Mouse (Mus musculus) olfactory bulb, adult 2 months (tissue): Measurements from ENCODE around the gene Ankef1. TPM values are rescaled to one million over a fixed set of nuclear protein-coding genes. Genes with fewer than 3 reads are reported as not detected.

ENCODE experiments used
- H3K27ac ChIP-seq: fragments of 200-500 bp; 2 replicates; pipeline ENCODE4 v1.5.1; 2012; ENCODE audit warnings: low read depth, low read length; ENCODE audit not compliant: insufficient read depth
- H3K4me1 ChIP-seq: fragments of 200-500 bp; 2 replicates; pipeline ENCODE4 v1.6.1; 2012; ENCODE audit warnings: low read length; ENCODE audit not compliant: control insufficient read depth, insufficient read depth
- H3K4me3 ChIP-seq: fragments of 200-500 bp; 2 replicates; pipeline ENCODE4 v1.5.1; 2012; ENCODE audit warnings: mild to moderate bottlenecking, low read depth, low read length, moderate library complexity; ENCODE audit not compliant: insufficient read depth
- CTCF ChIP-seq: fragments of 200-500 bp; IDR thresholded peaks from 2 replicates; pipeline ENCODE4 v1.5.1; 2012; ENCODE audit warnings: low read depth, mild to moderate bottlenecking, low read length, moderate library complexity; ENCODE audit not compliant: insufficient read depth
- POLR2A ChIP-seq: fragments of 200-500 bp; IDR thresholded peaks from 2 replicates; pipeline ENCODE4 v1.6.1; 2012; ENCODE audit warnings: mild to moderate bottlenecking, low read depth, low read length, moderate library complexity; ENCODE audit not compliant: insufficient read depth
- WGBS: fragments of 180-500 bp; shearing (Covaris S2); methylation state at CpG from one replicate; pipeline ENCODE4 v1.1.7; 2018; 5-methylcytosine and 5-hydroxymethylcytosine counted together
- polyA plus RNA-seq: library from polyadenylated mRNA; stranded (reverse); fragments of >200 nt; gene quantifications from 2 replicates; pipeline ENCODE4 v1.2.4, GENCODE M21; 2012; ENCODE audit warnings: low replicate concordance; ENCODE audit not compliant: missing spikeins, insufficient read depth, insufficient read length

Ankef1 gene
- not detected in 2 replicates for polyA plus RNA-seq

GRCm38 (mm10) chr2:136501651-136502050 lies at the start of gene Ankef1:
Ankef1 (plus strand) TSS chr2:136501910.
- no peak for TF ChIP-seq CTCF
- TF ChIP-seq POLR2A = no peak
- H3K27ac ChIP-seq = no peak within 1 kb of the TSS
- H3K4me1 ChIP-seq = no peaks in the 10 kb centered on the region
- H3K4me3 ChIP-seq = no peak within 1 kb of the TSS
- 97% methylated on average over 1 of the region's 1 CpGs for WGBS

- WGBS = 66% methylated on average over 2 of the region's 2 CpGs
- no peaks in the 10 kb centered on the region for H3K4me1 ChIP-seq
- no peak overlapping the region for H3K27ac ChIP-seq
- TF ChIP-seq CTCF (no peak), POLR2A (no peak)
- H3K4me3 ChIP-seq = no peak overlapping the region
Measured at GRCm38 (mm10) chr2:136456468-136456867, 45.2 kb upstream of the Ankef1 start.

DNA sequence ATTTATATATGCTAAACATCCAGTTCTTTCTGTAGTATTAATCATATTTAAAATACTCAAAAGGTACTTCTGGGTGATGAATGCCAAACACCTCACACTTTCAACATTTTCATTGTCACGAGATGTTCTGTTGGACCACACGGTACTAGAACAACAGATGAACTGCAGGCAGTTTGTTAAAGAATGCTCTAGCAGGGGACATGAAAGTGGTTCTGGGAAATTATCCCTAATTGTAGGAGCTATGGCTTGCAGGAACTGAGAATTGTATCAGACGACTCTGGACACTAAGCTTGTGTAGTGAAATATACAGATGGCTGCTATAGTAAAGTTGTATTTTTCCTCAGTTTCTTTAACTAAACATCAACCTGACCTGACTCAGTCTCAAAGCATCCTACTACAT lies 44.8 kb upstream of the Ankef1 start:
- WGBS = 88% methylated on average over 3 of the region's 3 CpGs
- Histone ChIP-seq H3K4me3 (no peak overlapping the region), H3K4me1 (no peaks in the 10 kb centered on the region), H3K27ac (no peak overlapping the region)
- no peak for TF ChIP-seq CTCF
- no peak for TF ChIP-seq POLR2A

DNA sequence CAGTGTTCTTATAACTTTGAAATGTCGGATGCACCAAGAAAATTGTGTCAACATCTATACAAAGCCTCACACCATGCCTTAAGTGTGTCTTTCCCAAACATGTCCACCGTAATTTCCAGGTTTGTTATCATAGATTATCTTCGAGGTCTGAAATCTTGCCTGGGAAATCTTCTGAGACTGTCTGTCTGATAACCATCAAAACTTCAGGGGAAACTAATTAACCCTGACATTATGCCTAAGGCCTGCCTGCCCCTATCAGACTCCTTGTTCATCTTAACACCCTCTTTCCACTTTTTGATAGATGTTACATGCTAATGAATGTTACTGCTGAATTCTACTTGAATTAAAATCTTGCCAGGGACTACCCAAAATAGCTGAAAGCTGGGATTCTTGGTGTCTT lies 24.1 kb upstream of the Ankef1 start:
- no peaks in the 10 kb centered on the region for H3K4me1 ChIP-seq
- H3K4me3 ChIP-seq = no peak overlapping the region
- 75% methylated on average over 3 of the region's 3 CpGs for WGBS
- no peak overlapping the region for H3K27ac ChIP-seq
- no peak for TF ChIP-seq CTCF
- no peak for TF ChIP-seq POLR2A

- H3K4me1 ChIP-seq = no peaks in the 10 kb centered on the region
- no peak overlapping the region for H3K27ac ChIP-seq
- H3K4me3 ChIP-seq = no peak overlapping the region
- 85% methylated on average over 5 of the region's 5 CpGs for WGBS
- no peak for TF ChIP-seq CTCF
- TF ChIP-seq POLR2A = no peak
Measured at GRCm38 (mm10) chr2:136482269-136482668, 19.4 kb upstream of the Ankef1 start.

- TF ChIP-seq POLR2A (no peak), CTCF (no peak)
- H3K4me3 ChIP-seq = no peak overlapping the region
- no peak overlapping the region for H3K27ac ChIP-seq
- WGBS = 92% methylated on average over 3 of the region's 3 CpGs
- H3K4me1 ChIP-seq = no peaks in the 10 kb centered on the region
Measured at GRCm38 (mm10) chr2:136483058-136483457, 18.7 kb upstream of the Ankef1 start.

DNA sequence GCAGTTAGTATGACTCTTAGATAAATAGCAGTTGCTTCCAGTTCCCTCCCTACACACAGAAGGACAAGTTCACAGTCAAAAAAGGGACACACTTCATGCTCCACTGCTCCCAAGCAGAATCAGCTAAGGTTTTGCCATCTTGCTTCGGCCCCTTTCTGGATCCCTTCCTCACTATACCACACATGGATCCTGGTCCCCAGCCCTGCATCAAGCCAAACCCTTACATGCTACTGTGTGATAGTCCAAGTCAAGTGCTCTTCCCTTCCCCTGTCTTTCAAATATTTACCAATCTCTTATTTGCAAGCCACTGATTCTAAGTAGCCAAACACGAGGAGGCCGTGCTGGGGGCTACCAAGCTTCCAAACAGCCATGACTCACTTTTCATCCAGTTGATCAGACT lies 16.8 kb upstream of the Ankef1 start:
- TF ChIP-seq CTCF (no peak), POLR2A (no peak)
- H3K4me3 ChIP-seq = no peak overlapping the region
- no peak overlapping the region for H3K27ac ChIP-seq
- no peaks in the 10 kb centered on the region for H3K4me1 ChIP-seq
- WGBS = 61% methylated on average over 3 of the region's 3 CpGs

- TF ChIP-seq CTCF (no peak), POLR2A (no peak)
- no peaks in the 10 kb centered on the region for H3K4me1 ChIP-seq
- no peak overlapping the region for H3K4me3 ChIP-seq
- H3K27ac ChIP-seq = no peak overlapping the region
- 95% methylated on average over 1 of the region's 1 CpGs for WGBS
Measured at GRCm38 (mm10) chr2:136485401-136485800, 16.3 kb upstream of the Ankef1 start.

DNA sequence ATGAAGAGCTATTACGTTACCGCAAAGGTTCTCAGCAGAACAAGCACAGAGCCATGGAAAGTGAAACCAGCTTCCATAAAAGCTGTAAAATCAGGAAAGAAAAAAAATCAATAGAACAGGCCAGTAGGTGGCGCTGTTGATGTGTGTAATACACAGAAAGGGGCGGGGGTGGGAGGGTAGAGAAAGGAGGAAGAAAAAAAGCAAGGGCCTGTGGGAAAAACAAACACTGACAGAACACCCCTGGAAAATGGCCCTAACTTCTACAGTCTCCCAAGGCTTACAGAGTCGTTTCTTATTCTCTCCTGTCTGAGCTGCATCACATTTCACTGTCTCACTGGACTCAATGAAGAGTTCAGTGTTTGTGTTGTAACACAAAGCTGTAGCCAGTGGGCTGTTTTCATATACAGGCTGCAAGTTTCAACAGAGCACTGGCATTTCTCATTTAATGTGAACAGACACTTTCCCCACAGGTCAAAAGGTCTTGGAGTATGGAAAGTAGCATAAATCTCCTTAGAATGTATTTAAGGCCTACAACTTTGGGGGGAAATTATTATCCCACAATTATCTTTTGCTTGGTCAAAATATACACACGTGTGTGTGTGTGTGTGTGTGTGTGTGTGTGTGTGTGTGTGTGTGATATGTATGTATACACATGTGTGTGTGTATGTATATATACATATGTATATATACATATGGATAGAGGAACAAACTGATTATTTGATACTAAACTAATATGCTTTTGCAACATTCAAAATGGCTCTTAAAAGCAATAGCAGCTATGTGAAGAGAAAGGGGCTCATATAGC lies 15.7 kb upstream of the Ankef1 start:
- WGBS = 13% methylated on average over 6 of the region's 6 CpGs
- H3K27ac ChIP-seq = no peak overlapping the region
- H3K4me3 ChIP-seq = no peak overlapping the region

More for the DNA sequence above, 15.7 kb upstream of the Ankef1 start:
- no peak for TF ChIP-seq CTCF
- TF ChIP-seq POLR2A = no peak
- no peaks in the 10 kb centered on the region for H3K4me1 ChIP-seq
